Mouse (Mus musculus) ES-E14 (cell line): ENCODE results near the gene Usp37. TPM values are rescaled to one million over a fixed set of nuclear protein-coding genes. Genes with fewer than 3 reads are reported as not detected.

Experiments used
- DNase-seq: peaks from one replicate; pipeline ENCODE4 v3.0.0-alpha.2; 2013; ENCODE audit warnings: low read depth, low spot score
- H3K27ac ChIP-seq: 2 replicates; pipeline ENCODE4 v1.5.1; 2012; ENCODE audit warnings: low read depth, mild to moderate bottlenecking, low read length, moderate library complexity, mixed read lengths; ENCODE audit not compliant: poor library complexity, insufficient read depth, severe bottlenecking
- H3K36me3 ChIP-seq: 2 replicates; pipeline ENCODE4 v1.6.1; 2012; ENCODE audit warnings: mild to moderate bottlenecking, low read length, moderate library complexity, mixed read lengths; ENCODE audit not compliant: control insufficient read depth, poor library complexity, insufficient read depth, severe bottlenecking
- H3K4me1 ChIP-seq, 2 experiments: fragments of 150-350 bp in 1 of 2; sonication (generic) in 1 of 2; 2 replicates each; pipeline ENCODE4 v1.6.1; 2012; ENCODE audit warnings: low read length in 2 of 2, mild to moderate bottlenecking in 1 of 2, mixed read lengths in 1 of 2; ENCODE audit not compliant: control insufficient read depth in 2 of 2, insufficient read depth in 2 of 2, poor library complexity in 1 of 2
- H3K4me3 ChIP-seq, 2 experiments: fragments of 150-350 bp in 1 of 2; sonication (generic) in 1 of 2; 2 replicates each; pipeline ENCODE4 v1.5.1; 2012; ENCODE audit warnings: low read length in 2 of 2, low read depth in 1 of 2, mild to moderate bottlenecking in 1 of 2, mixed read lengths in 1 of 2; ENCODE audit not compliant: insufficient read depth in 1 of 2, poor library complexity in 1 of 2, severe bottlenecking in 1 of 2
- H3K9ac ChIP-seq: 2 replicates; pipeline ENCODE4 v1.6.1; 2012; ENCODE audit warnings: low read depth, mild to moderate bottlenecking, low read length, mixed read lengths; ENCODE audit not compliant: poor library complexity, insufficient read depth, severe bottlenecking
- H3K9me3 ChIP-seq: fragments of 150-350 bp; sonication (generic); 2 replicates; pipeline ENCODE4 v1.6.1; 2012; ENCODE audit warnings: low read depth, mild to moderate bottlenecking, low read length; ENCODE audit not compliant: control insufficient read depth, insufficient read depth
- CHD2 ChIP-seq: IDR thresholded peaks from 2 replicates; pipeline ENCODE4 v1.6.1; 2014; ENCODE audit warnings: mild to moderate bottlenecking, low read depth, low read length, inconsistent platforms
- HCFC1 ChIP-seq: IDR thresholded peaks from 2 replicates; pipeline ENCODE4 v1.6.1; 2012; ENCODE audit warnings: low read length, inconsistent platforms, borderline replicate concordance; ENCODE audit not compliant: insufficient read depth
- MAFK ChIP-seq: IDR thresholded peaks from 2 replicates; pipeline ENCODE4 v1.6.1; 2014; ENCODE audit warnings: mild to moderate bottlenecking, low read depth, low read length, inconsistent platforms; ENCODE audit not compliant: insufficient read depth
- ZC3H11A ChIP-seq: IDR thresholded peaks from 2 replicates; pipeline ENCODE4 v1.6.1; 2012; ENCODE audit warnings: low read depth, mild to moderate bottlenecking, inconsistent platforms, low read length, borderline replicate concordance
- ZNF384 ChIP-seq: IDR thresholded peaks from 2 replicates; pipeline ENCODE4 v1.6.1; 2012; ENCODE audit warnings: low read depth, low read length, inconsistent platforms
- in situ Hi-C, 2 experiments: fragments of 600-800 bp; cut with MboI; formaldehyde crosslinking; loops; one replicate each; pipeline ENCODE4 v1.15.1; 2025; ENCODE audit warnings: low sequenced_read_pairs in 2 of 2, inconsistent platforms in 1 of 2; ENCODE audit not compliant: unreplicated experiment in 2 of 2
- total RNA-seq: library from RNA; depleted of rRNA; stranded (reverse); fragments of 300-350 nt; gene quantifications from 2 replicates; pipeline ENCODE4 v1.2.3, GENCODE M21; 2012

Usp37 gene
- total RNA-seq, 1 experiment: 44.8 TPM

GRCm38 (mm10) chr1:74439166-74439876 lies 104.8 kb downstream of the Usp37 start:
- Histone ChIP-seq H3K36me3 (peaks cover 22% of the 10 kb centered on the region), H3K4me1 (no peaks in the 10 kb centered on the region), H3K9me3 (no peaks in the 10 kb centered on the region), H3K9ac (no peak overlapping the region), H3K4me3 (no peak overlapping the region), H3K27ac (no peak overlapping the region)
- TF ChIP-seq CHD2 (no peak), ZNF384 (no peak), HCFC1 (no peak), MAFK (no peak)
- DNase-seq: no peak
- in situ Hi-C loops: no loop called here

DNA sequence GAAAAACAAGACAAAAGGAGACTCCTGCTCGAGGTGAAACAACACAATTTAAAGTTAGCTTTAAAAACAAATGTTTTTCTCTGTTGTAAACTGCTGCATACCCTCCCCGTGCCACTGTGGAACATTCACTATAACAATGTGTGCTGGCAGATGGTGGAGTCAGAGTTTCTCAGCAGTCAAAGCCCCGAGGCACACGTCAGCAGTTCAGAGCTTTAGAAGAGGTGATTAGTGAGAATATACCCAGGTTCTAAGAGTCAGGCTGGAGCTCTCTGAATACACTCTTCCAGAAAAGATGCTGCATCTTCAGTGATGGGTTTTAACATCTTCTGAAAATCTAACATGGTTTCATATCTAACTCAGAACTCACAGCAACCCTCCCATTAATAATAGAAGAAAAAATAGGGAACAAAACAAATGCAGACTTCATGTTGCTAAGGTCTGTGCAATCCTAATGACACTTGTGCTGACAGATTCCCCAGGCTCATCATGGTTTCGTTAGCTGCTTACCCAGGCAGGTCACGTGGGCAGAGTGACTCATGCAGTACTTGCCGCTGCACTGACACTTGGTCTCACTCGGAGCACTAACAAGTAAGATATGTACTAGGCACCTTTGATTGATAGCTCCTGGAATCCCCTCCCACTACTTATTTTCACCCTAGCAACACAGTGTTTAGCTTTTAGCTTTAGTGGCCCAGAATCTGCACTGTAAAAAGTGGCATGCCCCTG lies 106.2 kb downstream of the Usp37 start:
- in situ Hi-C loops: no loop called here
- Histone ChIP-seq H3K9me3 (no peaks in the 10 kb centered on the region), H3K4me3 (no peak overlapping the region), H3K36me3 (peaks cover 27% of the 10 kb centered on the region), H3K27ac (no peak overlapping the region), H3K9ac (no peak overlapping the region), H3K4me1 (no peaks in the 10 kb centered on the region)
- TF ChIP-seq ZC3H11A (no peak), HCFC1 (no peak), ZNF384 (no peak), MAFK (no peak), CHD2 (no peak)
- no peak for DNase-seq

DNA sequence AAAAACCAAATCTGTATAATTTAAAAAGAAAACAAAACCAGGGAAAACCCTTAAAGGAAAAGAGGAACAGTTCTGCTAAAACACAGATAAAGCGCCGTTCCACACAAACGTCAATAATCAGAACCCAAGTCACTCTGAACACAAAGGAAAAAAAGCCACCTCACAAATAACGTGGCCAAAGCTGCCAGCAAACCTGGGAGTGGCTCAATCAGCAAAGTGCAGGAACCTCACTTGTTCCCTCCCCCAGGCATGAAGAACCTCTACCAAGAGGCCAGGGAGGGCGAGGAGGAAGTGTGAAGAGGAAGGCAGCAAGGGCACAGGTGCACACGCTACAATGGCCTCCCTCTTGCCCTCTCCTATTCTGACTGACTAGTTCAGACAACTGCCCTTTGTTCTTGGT lies 108.5 kb downstream of the Usp37 start:
- no peak overlapping the region for H3K4me3 ChIP-seq
- H3K27ac ChIP-seq: no peak overlapping the region
- DNase-seq: no peak
- in situ Hi-C loops: no loop called here
- no peaks in the 10 kb centered on the region for H3K9me3 ChIP-seq
- peaks cover 22% of the 10 kb centered on the region for H3K36me3 ChIP-seq
- no peak overlapping the region for H3K9ac ChIP-seq
- no peaks in the 10 kb centered on the region for H3K4me1 ChIP-seq
- TF ChIP-seq ZNF384 (no peak), CHD2 (no peak), MAFK (no peak)

DNA sequence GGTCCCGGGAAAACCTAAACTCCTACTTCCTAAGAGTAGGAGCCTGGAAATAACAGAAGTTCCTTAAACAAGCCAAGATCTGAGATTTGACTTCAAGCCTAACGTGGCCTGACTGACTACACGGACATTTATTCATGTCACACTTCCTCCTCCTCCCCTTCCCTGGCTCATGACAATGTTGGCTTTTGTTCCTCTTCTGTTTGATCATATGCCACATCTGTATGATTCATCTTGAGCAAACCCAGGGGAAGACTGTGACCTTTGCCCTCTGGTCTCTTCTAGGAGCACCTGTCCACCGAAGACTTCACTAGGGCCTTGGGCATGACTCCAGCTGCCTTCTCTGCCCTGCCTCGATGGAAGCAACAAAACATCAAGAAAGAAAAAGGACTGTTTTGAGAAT lies 109.5 kb downstream of the Usp37 start:
- Histone ChIP-seq H3K4me1 (no peaks in the 10 kb centered on the region), H3K4me3 (no peak overlapping the region), H3K9me3 (no peaks in the 10 kb centered on the region), H3K9ac (no peak overlapping the region), H3K36me3 (peaks cover 19% of the 10 kb centered on the region), H3K27ac (no peak overlapping the region)
- no peak for DNase-seq
- TF ChIP-seq ZC3H11A (no peak), CHD2 (no peak), ZNF384 (no peak), MAFK (no peak), HCFC1 (no peak)
- in situ Hi-C loops: no loop called here

GRCm38 (mm10) chr1:74433220-74433619 lies 110.9 kb downstream of the Usp37 start:
- Histone ChIP-seq H3K4me1 (no peaks in the 10 kb centered on the region), H3K27ac (no peak overlapping the region), H3K9ac (no peak overlapping the region), H3K9me3 (no peaks in the 10 kb centered on the region), H3K4me3 (no peak overlapping the region), H3K36me3 (peaks cover 10% of the 10 kb centered on the region)
- no peak for DNase-seq
- TF ChIP-seq HCFC1 (no peak), ZC3H11A (no peak), ZNF384 (no peak), CHD2 (no peak), MAFK (no peak)
- in situ Hi-C loops: no loop called here
